Mouse (Mus musculus) C2C12 (cell line): ENCODE measurements around the gene Scn1a. TPM values are rescaled to one million over a fixed set of nuclear protein-coding genes. Genes with fewer than 3 reads are reported as not detected.

ENCODE experiments used
- H3K27me3 ChIP-seq: one replicate; pipeline ENCODE4 v1.6.1; 2011; ENCODE audit not compliant: control insufficient read depth, insufficient read depth, insufficient read length
- H3K36me3 ChIP-seq: one replicate; pipeline ENCODE4 v1.6.1; 2011; ENCODE audit not compliant: control insufficient read depth, insufficient read depth
- H3K4me3 ChIP-seq: one replicate; pipeline ENCODE4 v1.5.1; 2011; ENCODE audit warnings: mild to moderate bottlenecking, control low read depth; ENCODE audit not compliant: poor library complexity, insufficient read depth, severe bottlenecking
- H3K79me2 ChIP-seq: one replicate; pipeline ENCODE4 v1.6.1; 2011; ENCODE audit not compliant: control insufficient read depth, insufficient read depth
- H3K79me3 ChIP-seq: one replicate; pipeline ENCODE4 v1.6.1; 2011; ENCODE audit warnings: low read depth, control low read depth
- H3ac ChIP-seq: one replicate; pipeline ENCODE3; 2011; ENCODE audit warnings: low read depth; ENCODE audit not compliant: control insufficient read depth, insufficient read length
- CEBPB ChIP-seq: IDR thresholded peaks from one replicate; pipeline ENCODE4 v1.6.1; 2011; ENCODE audit warnings: low read depth, mild to moderate bottlenecking, control low read depth, moderate library complexity
- CTCF ChIP-seq: IDR thresholded peaks from one replicate; pipeline ENCODE4 v1.5.1; 2011; ENCODE audit not compliant: control insufficient read depth, insufficient read depth, insufficient read length
- FOSL1 ChIP-seq: IDR thresholded peaks from one replicate; pipeline ENCODE4 v1.8.0; 2011; ENCODE audit warnings: mild to moderate bottlenecking, low read length; ENCODE audit not compliant: poor library complexity, insufficient read depth, severe bottlenecking
- MAX ChIP-seq: IDR thresholded peaks from one replicate; pipeline ENCODE4 v1.6.1; 2011; ENCODE audit warnings: mild to moderate bottlenecking, control low read depth
- MYOD1 ChIP-seq: IDR thresholded peaks from one replicate; pipeline ENCODE4 v1.6.1; 2011; ENCODE audit warnings: low read depth; ENCODE audit not compliant: control insufficient read depth, insufficient read length
- MYOG ChIP-seq: IDR thresholded peaks from one replicate; pipeline ENCODE4 v1.6.1; 2011; ENCODE audit not compliant: control insufficient read depth, insufficient read length; ENCODE audit errors: extremely low read depth
- USF1 ChIP-seq: IDR thresholded peaks from one replicate; pipeline ENCODE4 v1.6.1; 2011; ENCODE audit warnings: low read depth, mild to moderate bottlenecking, control low read depth, moderate library complexity
- long read RNA-seq, 2 experiments: library from polyadenylated mRNA; unstranded; transcript quantifications; one replicate each; pipeline ENCODE4 v2.0.0; 2019 to 2020
- polyA plus RNA-seq: library from polyadenylated mRNA; unstranded; fragments of >200 nt; fragmentation: generic; extraction: Trizol; gene quantifications from one replicate; pipeline ENCODE4 v1.2.1, GENCODE M21; 2012; ENCODE audit warnings: missing spikeins

Scn1a gene
- not detected for polyA plus RNA-seq
- long read RNA-seq, experiment 1, result 0 reads
- long read RNA-seq, experiment 2, result 0 reads

DNA sequence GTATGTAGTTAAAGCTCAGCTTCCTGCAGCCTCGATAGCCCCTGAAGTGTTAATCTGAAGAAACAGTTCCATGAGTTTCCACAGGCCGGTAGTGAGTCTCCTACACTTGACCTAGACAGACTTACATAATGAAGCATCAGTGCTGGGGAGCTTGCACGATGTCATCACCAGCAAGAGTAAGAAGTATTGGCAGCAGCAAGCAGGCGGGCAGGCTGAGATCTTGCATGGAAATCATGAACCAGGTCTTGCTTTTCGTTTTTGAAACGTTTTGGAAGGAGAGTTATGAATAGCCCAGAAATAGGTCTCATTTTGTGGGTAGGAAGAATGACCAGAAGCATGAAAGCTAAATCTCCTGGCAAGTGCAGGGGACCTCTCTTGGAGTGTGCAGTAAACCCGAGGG lies at the start of gene Scn1a:
TSS of gene Scn1a (minus strand) at position 130 of the 400 bp plus-strand sequence.
- H3K79me2 ChIP-seq, result no peaks in the 10 kb centered on the region
- no peak within 1 kb of the TSS for H3ac ChIP-seq
- no peak within 1 kb of the TSS for H3K4me3 ChIP-seq
- no peaks in the 10 kb centered on the region for H3K36me3 ChIP-seq
- no peaks in the 10 kb centered on the region for H3K79me3 ChIP-seq
- peaks cover 10% of the 10 kb centered on the region for H3K27me3 ChIP-seq
- TF ChIP-seq CTCF (no peak), CEBPB (no peak), USF1 (no peak), MYOG (no peak), MYOD1 (no peak), MAX (no peak), FOSL1 (no peak)

DNA sequence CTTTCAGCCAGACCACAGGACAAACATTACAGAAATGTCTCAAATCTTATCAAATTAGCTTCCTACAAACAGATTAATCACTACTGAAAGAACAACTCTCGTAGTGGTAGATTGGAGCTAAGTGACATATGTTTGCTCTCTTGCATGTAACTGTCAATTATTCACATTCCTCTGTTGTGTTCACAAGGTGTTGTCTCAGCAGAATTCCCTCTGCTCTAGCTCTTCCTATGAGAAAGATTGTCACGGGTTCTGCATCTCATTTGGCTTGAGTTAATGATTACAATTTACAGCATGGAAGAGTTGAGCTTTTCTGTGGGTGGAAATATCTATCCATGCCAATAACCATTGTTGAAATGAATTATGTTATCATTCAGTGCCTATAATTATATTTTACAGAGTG lies 37.8 kb upstream of the Scn1a start:
- Histone ChIP-seq H3K36me3 (no peaks in the 10 kb centered on the region), H3K4me3 (no peak overlapping the region), H3K79me2 (no peaks in the 10 kb centered on the region), H3K27me3 (no peaks in the 10 kb centered on the region), H3K79me3 (no peaks in the 10 kb centered on the region), H3ac (no peak overlapping the region)
- TF ChIP-seq CEBPB (no peak), MAX (no peak), CTCF (no peak), USF1 (no peak), FOSL1 (no peak), MYOG (no peak), MYOD1 (no peak)

GRCm38 (mm10) chr2:66473181-66473822 lies 32.7 kb upstream of the Scn1a start:
- H3K36me3 ChIP-seq, result no peaks in the 10 kb centered on the region
- H3K79me3 ChIP-seq, result no peaks in the 10 kb centered on the region
- no peak for TF ChIP-seq MAX
- TF ChIP-seq FOSL1, result no peak
- TF ChIP-seq CEBPB, result no peak
- no peak for TF ChIP-seq MYOD1
- TF ChIP-seq USF1, result no peak
- no peak for TF ChIP-seq MYOG
- no peak for TF ChIP-seq CTCF
- no peak overlapping the region for H3K4me3 ChIP-seq
- no peaks in the 10 kb centered on the region for H3K27me3 ChIP-seq
- H3K79me2 ChIP-seq, result no peaks in the 10 kb centered on the region
- H3ac ChIP-seq, result no peak overlapping the region

- no peak overlapping the region for H3ac ChIP-seq
- no peaks in the 10 kb centered on the region for H3K79me3 ChIP-seq
- H3K36me3 ChIP-seq, result no peaks in the 10 kb centered on the region
- no peaks in the 10 kb centered on the region for H3K27me3 ChIP-seq
- no peaks in the 10 kb centered on the region for H3K79me2 ChIP-seq
- no peak overlapping the region for H3K4me3 ChIP-seq
- TF ChIP-seq CEBPB, result peak; percentile 51
- no peak for TF ChIP-seq CTCF
Measured at GRCm38 (mm10) chr2:66465484-66465883, 24.8 kb upstream of the Scn1a start.

DNA sequence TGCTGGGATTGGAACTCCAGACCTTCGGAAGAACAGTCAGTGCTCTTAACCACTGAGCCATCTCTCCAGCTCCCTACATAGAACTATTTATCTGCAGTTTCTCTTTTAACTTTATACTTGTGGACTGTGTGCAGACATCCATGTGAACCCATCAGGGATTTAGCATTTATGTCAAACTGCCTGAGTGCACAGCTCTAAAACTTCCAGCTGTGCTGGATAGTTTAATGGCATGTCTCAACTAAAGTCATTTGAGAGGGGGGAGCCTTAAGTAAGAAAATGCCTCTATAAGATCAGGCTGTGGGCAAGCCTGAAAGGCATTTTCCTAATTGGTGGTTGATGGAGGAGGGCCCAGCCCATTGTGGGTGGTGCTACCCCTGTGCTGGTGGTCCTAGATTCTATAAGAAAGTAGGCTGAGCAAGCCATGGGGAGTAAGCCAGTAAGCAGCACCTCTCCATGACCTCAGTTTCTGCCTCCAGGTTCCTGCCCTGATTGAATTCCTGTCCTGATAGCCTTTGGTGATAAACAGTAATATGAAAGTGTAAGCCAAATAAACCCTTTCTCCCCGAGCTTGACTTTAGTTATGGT lies 24.3 kb upstream of the Scn1a start:
- Histone ChIP-seq H3K36me3 (no peaks in the 10 kb centered on the region), H3K79me2 (no peaks in the 10 kb centered on the region), H3K4me3 (no peak overlapping the region), H3K27me3 (no peaks in the 10 kb centered on the region), H3ac (no peak overlapping the region), H3K79me3 (no peaks in the 10 kb centered on the region)
- TF ChIP-seq FOSL1, result no peak
- no peak for TF ChIP-seq CTCF
- TF ChIP-seq USF1, result no peak
- TF ChIP-seq MAX, result no peak
- TF ChIP-seq MYOG, result no peak
- TF ChIP-seq CEBPB, result no peak
- TF ChIP-seq MYOD1, result no peak

DNA sequence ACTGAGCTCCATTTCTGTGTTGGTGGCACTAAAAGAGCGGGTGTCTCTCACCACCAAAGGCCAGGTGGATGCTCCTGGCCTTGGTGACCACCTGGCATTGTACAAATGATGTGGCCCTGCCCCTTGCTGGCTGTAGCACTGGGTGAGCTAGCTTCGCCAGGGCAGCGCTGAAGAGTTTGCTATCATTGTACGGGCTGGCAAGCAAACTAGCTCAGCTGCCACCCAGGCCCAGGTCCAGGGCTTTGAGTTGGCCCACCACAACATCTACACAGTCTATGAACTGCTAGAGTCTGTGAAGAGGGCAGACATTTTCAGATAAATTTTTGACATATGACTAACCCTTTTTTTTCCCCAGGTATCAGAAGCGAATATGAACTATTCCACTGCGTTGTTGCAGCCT lies 23.3 kb upstream of the Scn1a start:
- H3K79me3 ChIP-seq, result no peaks in the 10 kb centered on the region
- no peaks in the 10 kb centered on the region for H3K27me3 ChIP-seq
- H3K4me3 ChIP-seq, result no peak overlapping the region
- TF ChIP-seq CEBPB, result no peak
- H3ac ChIP-seq, result no peak overlapping the region
- H3K79me2 ChIP-seq, result no peaks in the 10 kb centered on the region
- no peaks in the 10 kb centered on the region for H3K36me3 ChIP-seq
